Mouse (Mus musculus): ENCODE measurements around the gene Etv6. TPM values are rescaled to one million over a fixed set of nuclear protein-coding genes. Genes with fewer than 3 reads are reported as not detected.

The Etv6 gene
- total and polyA plus RNA-seq, 2 experiments from 2014 or later, result 3.0 to 7.1 TPM

- no peak overlapping the region for H3K4me3 ChIP-seq (ENCODE audit: low read depth, low read length)
- DNase-seq (no peak), ATAC-seq (no peak)
- no peaks in the 10 kb centered on the region for H3K4me1 ChIP-seq (ENCODE audit: insufficient read depth)
- 53% methylated on average over 7 of the region's 7 CpGs for WGBS
- H3K4me2 ChIP-seq (ENCODE audit: low read depth), result no peak overlapping the region
- no peaks in the 10 kb centered on the region for H3K9me3 ChIP-seq (ENCODE audit: low read length)
- no peak overlapping the region for H3K9ac ChIP-seq
- no peaks in the 10 kb centered on the region for H3K36me3 ChIP-seq (ENCODE audit: insufficient read depth)
- H3K27me3 ChIP-seq (ENCODE audit: insufficient read depth, low read length), result no peaks in the 10 kb centered on the region
- no peak for TF ChIP-seq CTCF (IDR thresholded peaks at IDR 0.05; ENCODE audit: low read depth)
- no peak overlapping the region for H3K27ac ChIP-seq (ENCODE audit: low read depth, low read length)
Observed at GRCm38 (mm10) chr6:134072439-134072838, 36.9 kb downstream of the Etv6 start.

- Histone ChIP-seq H3K27ac (ENCODE audit: low read depth, low read length) (no peak overlapping the region), H3K9me3 (ENCODE audit: low read length) (no peaks in the 10 kb centered on the region), H3K4me1 (ENCODE audit: insufficient read depth) (no peaks in the 10 kb centered on the region), H3K36me3 (ENCODE audit: insufficient read depth) (no peaks in the 10 kb centered on the region), H3K27me3 (ENCODE audit: insufficient read depth, low read length) (no peaks in the 10 kb centered on the region), H3K9ac (no peak overlapping the region), H3K4me3 (ENCODE audit: low read depth, low read length) (no peak overlapping the region), H3K4me2 (ENCODE audit: low read depth) (no peak overlapping the region)
- DNase-seq (no peak), ATAC-seq (no peak)
- WGBS, result 93% methylated on average over 6 of the region's 6 CpGs
- no peak for TF ChIP-seq CTCF (IDR thresholded peaks at IDR 0.05; ENCODE audit: low read depth)
Observed at GRCm38 (mm10) chr6:134072906-134073305, 37.4 kb downstream of the Etv6 start.

GRCm38 (mm10) chr6:134074353-134074752, 38.9 kb downstream of the Etv6 start:
- Histone ChIP-seq H3K27me3 (ENCODE audit: insufficient read depth, low read length) (no peaks in the 10 kb centered on the region), H3K4me1 (ENCODE audit: insufficient read depth) (no peaks in the 10 kb centered on the region), H3K9me3 (ENCODE audit: low read length) (no peaks in the 10 kb centered on the region), H3K4me2 (ENCODE audit: low read depth) (no peak overlapping the region), H3K36me3 (ENCODE audit: insufficient read depth) (no peaks in the 10 kb centered on the region), H3K27ac (ENCODE audit: low read depth, low read length) (no peak overlapping the region), H3K9ac (no peak overlapping the region), H3K4me3 (ENCODE audit: low read depth, low read length) (no peak overlapping the region)
- 96% methylated on average over 1 of the region's 1 CpGs for WGBS
- TF ChIP-seq CTCF (IDR thresholded peaks at IDR 0.05; ENCODE audit: low read depth), result no peak
- DNase-seq (no peak), ATAC-seq (no peak)

- no peaks in the 10 kb centered on the region for H3K36me3 ChIP-seq (ENCODE audit: insufficient read depth)
- no peak overlapping the region for H3K4me3 ChIP-seq (ENCODE audit: low read depth, low read length)
- WGBS, result 92% methylated on average over 6 of the region's 6 CpGs
- H3K9me3 ChIP-seq (ENCODE audit: low read length), result no peaks in the 10 kb centered on the region
- DNase-seq (no peak), ATAC-seq (no peak)
- H3K27ac ChIP-seq (ENCODE audit: low read depth, low read length), result no peak overlapping the region
- H3K9ac ChIP-seq, result no peak overlapping the region
- H3K4me1 ChIP-seq (ENCODE audit: insufficient read depth), result no peaks in the 10 kb centered on the region
- no peak overlapping the region for H3K4me2 ChIP-seq (ENCODE audit: low read depth)
- H3K27me3 ChIP-seq (ENCODE audit: insufficient read depth, low read length), result no peaks in the 10 kb centered on the region
- TF ChIP-seq CTCF (IDR thresholded peaks at IDR 0.05; ENCODE audit: low read depth), result no peak
Observed at GRCm38 (mm10) chr6:134075031-134075430, 39.5 kb downstream of the Etv6 start.

- Histone ChIP-seq H3K27me3 (ENCODE audit: insufficient read depth, low read length) (no peaks in the 10 kb centered on the region), H3K36me3 (ENCODE audit: insufficient read depth) (no peaks in the 10 kb centered on the region), H3K4me1 (ENCODE audit: insufficient read depth) (no peaks in the 10 kb centered on the region), H3K9me3 (ENCODE audit: low read length) (no peaks in the 10 kb centered on the region), H3K4me3 (ENCODE audit: low read depth, low read length) (no peak overlapping the region), H3K27ac (ENCODE audit: low read depth, low read length) (no peak overlapping the region), H3K4me2 (ENCODE audit: low read depth) (no peak overlapping the region), H3K9ac (no peak overlapping the region)
- ATAC-seq (no peak), DNase-seq (no peak)
- no peak for TF ChIP-seq CTCF (IDR thresholded peaks at IDR 0.05; ENCODE audit: low read depth)
- WGBS, result 87% methylated on average over 6 of the region's 6 CpGs
Observed at GRCm38 (mm10) chr6:134078016-134078415, 42.5 kb downstream of the Etv6 start.

GRCm38 (mm10) chr6:134079112-134079511, 43.6 kb downstream of the Etv6 start:
- Histone ChIP-seq H3K9me3 (ENCODE audit: low read length) (no peaks in the 10 kb centered on the region), H3K9ac (no peak overlapping the region), H3K4me3 (ENCODE audit: low read depth, low read length) (no peak overlapping the region), H3K27me3 (ENCODE audit: insufficient read depth, low read length) (no peaks in the 10 kb centered on the region), H3K4me1 (ENCODE audit: insufficient read depth) (no peaks in the 10 kb centered on the region), H3K36me3 (ENCODE audit: insufficient read depth) (no peaks in the 10 kb centered on the region), H3K27ac (ENCODE audit: low read depth, low read length) (no peak overlapping the region), H3K4me2 (ENCODE audit: low read depth) (no peak overlapping the region)
- no peak for ATAC-seq
- no peak for TF ChIP-seq CTCF (IDR thresholded peaks at IDR 0.05; ENCODE audit: low read depth)
- no peak for DNase-seq
- WGBS, result 78% methylated on average over 9 of the region's 9 CpGs

- Histone ChIP-seq H3K4me1 (ENCODE audit: insufficient read depth) (no peaks in the 10 kb centered on the region), H3K27me3 (ENCODE audit: insufficient read depth, low read length) (no peaks in the 10 kb centered on the region), H3K36me3 (ENCODE audit: insufficient read depth) (no peaks in the 10 kb centered on the region), H3K9ac (no peak overlapping the region), H3K27ac (ENCODE audit: low read depth, low read length) (no peak overlapping the region), H3K4me3 (ENCODE audit: low read depth, low read length) (no peak overlapping the region), H3K4me2 (ENCODE audit: low read depth) (no peak overlapping the region), H3K9me3 (ENCODE audit: low read length) (no peaks in the 10 kb centered on the region)
- DNase-seq (no peak), ATAC-seq (no peak)
- no peak for TF ChIP-seq CTCF (IDR thresholded peaks at IDR 0.05; ENCODE audit: low read depth)
- WGBS, result 94% methylated on average over 2 of the region's 2 CpGs
Observed at GRCm38 (mm10) chr6:134079563-134079962, 44.1 kb downstream of the Etv6 start.

GRCm38 (mm10) chr6:134080946-134081345, 45.4 kb downstream of the Etv6 start:
- ATAC-seq (no peak), DNase-seq (no peak)
- Histone ChIP-seq H3K9ac (no peak overlapping the region), H3K27me3 (ENCODE audit: insufficient read depth, low read length) (no peaks in the 10 kb centered on the region), H3K4me3 (ENCODE audit: low read depth, low read length) (no peak overlapping the region), H3K27ac (ENCODE audit: low read depth, low read length) (no peak overlapping the region), H3K36me3 (ENCODE audit: insufficient read depth) (no peaks in the 10 kb centered on the region), H3K9me3 (ENCODE audit: low read length) (no peaks in the 10 kb centered on the region), H3K4me1 (ENCODE audit: insufficient read depth) (no peaks in the 10 kb centered on the region), H3K4me2 (ENCODE audit: low read depth) (no peak overlapping the region)
- no peak for TF ChIP-seq CTCF (IDR thresholded peaks at IDR 0.05; ENCODE audit: low read depth)
- WGBS, result over 99% methylated on average over 5 of the region's 5 CpGs

Data from forebrain, postnatal 0 days (tissue).